Mouse (Mus musculus): ENCODE results near the gene Samt2.
"Not testable (repeated sequence)": the region's sequence is repeated elsewhere in the genome, so short reads cannot be mapped to it uniquely, and the experiment has no call there.

Samt2 gene

GRCm38 (mm10) chrX:154579260-154579659 is at the start of gene Samt2:
Gene Samt2 (minus strand): TSS chrX:154579360.
- not testable (repeated sequence) for DNase-seq (ENCODE audit: low spot score)
